Mouse (Mus musculus): ENCODE measurements around the gene Arhgef25.

DNA sequence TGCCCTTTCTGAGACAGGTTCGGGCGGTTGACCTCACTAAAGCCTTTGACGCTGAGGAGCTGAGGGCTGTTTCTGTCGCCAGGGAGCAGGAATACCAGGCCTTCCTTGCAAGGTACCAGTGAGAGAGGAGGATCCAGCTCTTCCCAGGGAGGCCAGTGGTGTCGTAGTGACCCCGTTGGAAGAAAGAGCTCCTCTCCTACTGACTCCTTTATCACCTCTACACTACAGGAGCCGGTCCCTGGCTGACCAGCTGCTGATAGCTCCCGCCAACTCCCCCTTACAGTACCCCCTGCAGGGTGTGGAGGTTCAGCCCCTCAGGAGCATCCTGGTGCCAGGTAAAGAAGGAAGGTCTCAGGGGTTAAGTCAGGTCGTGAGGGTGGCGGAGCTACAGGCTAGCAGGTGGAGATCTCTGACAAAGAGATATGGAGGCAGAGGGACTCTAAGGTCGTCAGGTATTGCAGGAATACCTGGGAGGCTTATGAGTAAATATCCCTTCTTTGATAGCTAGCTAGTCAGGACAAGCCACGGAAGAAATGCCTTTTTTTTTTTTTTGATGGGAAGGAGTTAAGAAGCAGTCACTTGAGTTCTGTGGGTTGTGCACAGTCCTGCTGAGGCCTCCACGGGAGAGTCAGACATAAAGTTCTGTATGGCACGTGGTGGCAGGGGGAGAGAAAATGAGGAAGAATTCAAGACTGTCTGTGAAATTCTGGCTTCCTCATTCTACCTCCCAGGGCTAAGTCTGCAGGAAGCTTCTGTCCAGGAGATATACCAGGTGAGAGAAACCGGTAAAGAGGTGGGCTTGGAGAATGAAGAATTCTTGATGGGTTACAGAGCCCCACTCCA is 22.9 kb downstream of the Arhgef25 start:
- no peak for TF ChIP-seq CTCF (IDR thresholded peaks at IDR 0.05; ENCODE audit: control insufficient read depth, insufficient read depth, insufficient replicate concordance, low read depth, low read length)
- TF ChIP-seq POLR2A (IDR thresholded peaks at IDR 0.05; ENCODE audit: control insufficient read depth, low read depth, low read length): no peak

All from testis, adult 2 months (tissue).